Mouse (Mus musculus): ENCODE data around the gene Gprc6a. TPM values are rescaled to one million over a fixed set of nuclear protein-coding genes. Genes with fewer than 3 reads are reported as not detected.

Gene Gprc6a
- polyA plus RNA-seq, 1 experiment from 2014 or later: not detected

DNA sequence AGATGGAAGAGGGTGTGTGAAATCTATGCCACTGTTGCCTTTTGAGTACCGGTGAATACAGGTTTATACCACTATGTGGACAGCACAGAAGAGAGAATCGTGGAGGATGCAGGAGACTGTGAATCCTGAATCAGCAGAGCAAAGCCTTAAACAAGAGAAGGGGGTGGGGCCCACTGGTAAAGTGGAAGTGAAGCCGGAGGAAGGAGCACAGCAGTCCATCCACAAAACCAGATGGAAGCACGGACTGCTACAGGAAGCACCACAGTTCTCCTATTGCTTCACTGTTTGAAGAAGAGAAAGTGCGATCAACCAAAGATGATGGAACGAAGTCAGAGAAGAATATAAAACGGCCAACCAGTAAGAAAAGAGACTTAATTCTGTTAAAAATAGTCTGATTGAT lies 11.1 kb downstream of the Gprc6a start:
- ATAC-seq: no peak
- 73% methylated on average over 7 of the region's 7 CpGs for WGBS
- H3K4me1 ChIP-seq (ENCODE audit: control insufficient read depth, insufficient read depth, low read length): no peaks in the 10 kb centered on the region
- no peaks in the 10 kb centered on the region for H3K9me3 ChIP-seq (ENCODE audit: control insufficient read depth, low read length)
- H3K27me3 ChIP-seq (replicated peaks; ENCODE audit: control insufficient read depth, insufficient read depth, low read length): no peaks in the 10 kb centered on the region
- no peak overlapping the region for H3K4me2 ChIP-seq (ENCODE audit: low read depth, low read length)
- H3K27ac ChIP-seq (ENCODE audit: low read length): no peak overlapping the region
- no peaks in the 10 kb centered on the region for H3K36me3 ChIP-seq (ENCODE audit: control insufficient read depth, insufficient read depth, low read length)
- no peak overlapping the region for H3K4me3 ChIP-seq (ENCODE audit: low read length)
- no peak overlapping the region for H3K9ac ChIP-seq (ENCODE audit: low read depth, low read length)

DNA sequence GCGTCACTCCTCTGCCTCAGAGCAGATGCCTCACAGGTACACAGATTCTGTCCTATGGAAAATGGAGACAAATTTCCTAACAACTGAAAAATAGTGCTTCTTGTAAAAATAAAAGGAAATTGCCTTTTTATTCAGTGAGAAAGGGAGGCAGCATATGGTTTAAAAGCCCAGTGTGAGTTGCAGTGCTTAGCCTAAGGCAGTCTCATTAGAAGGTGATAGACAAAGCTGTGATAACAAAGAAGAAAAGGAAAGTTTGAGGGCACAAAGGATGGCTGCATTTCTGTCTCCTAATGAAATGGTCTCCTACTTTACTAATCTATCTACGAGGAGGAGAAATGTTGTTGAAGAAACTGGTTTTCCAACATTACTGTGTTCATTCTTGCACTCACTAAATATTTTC lies 12.7 kb downstream of the Gprc6a start:
- Histone ChIP-seq H3K27me3 (replicated peaks; ENCODE audit: control insufficient read depth, insufficient read depth, low read length) (no peaks in the 10 kb centered on the region), H3K4me2 (ENCODE audit: low read depth, low read length) (no peak overlapping the region), H3K36me3 (ENCODE audit: control insufficient read depth, insufficient read depth, low read length) (no peaks in the 10 kb centered on the region), H3K4me1 (ENCODE audit: control insufficient read depth, insufficient read depth, low read length) (no peaks in the 10 kb centered on the region; the same call in 1 of the 2 replicates), H3K4me3 (ENCODE audit: low read length) (no peak overlapping the region), H3K9ac (ENCODE audit: low read depth, low read length) (no peak overlapping the region), H3K9me3 (ENCODE audit: control insufficient read depth, low read length) (no peaks in the 10 kb centered on the region), H3K27ac (ENCODE audit: low read length) (no peak overlapping the region)
- no peak for ATAC-seq
- 87% methylated on average over 2 of the region's 2 CpGs for WGBS

DNA sequence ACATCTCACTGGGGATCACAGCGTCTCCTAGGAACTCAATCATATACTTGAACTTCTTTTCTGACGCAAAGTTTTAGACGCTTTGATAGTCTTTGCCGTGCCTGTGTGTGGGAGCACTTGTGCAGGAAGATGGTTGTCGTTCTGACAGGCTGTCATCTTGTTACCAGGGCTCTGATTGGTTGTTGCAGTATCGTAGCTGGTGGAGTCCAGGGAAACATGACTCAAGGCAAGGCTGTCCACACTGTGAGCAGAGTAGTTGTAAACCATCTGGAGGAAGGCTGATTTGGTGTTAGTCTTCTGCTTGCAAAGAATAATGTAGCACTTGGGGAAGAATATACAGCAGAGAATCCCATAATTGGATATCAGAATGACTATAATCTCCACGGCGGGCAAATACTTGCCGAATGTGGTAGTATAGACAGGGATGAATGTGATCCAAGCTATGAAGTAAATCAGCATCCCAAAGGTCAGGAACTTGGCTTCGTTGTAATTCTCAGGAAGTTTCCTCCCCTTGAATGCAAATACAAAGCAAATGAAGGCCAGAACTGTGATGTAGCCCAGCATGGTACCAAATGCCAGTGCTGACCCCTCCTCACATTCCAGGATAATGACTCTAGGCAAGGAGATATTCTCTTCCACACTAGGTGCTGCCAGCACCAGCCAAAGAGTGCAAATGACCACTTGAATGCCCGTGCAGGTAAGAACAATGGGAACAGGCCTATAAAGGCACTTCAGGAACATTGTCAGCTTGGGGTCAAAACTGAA lies 16.3 kb downstream of the Gprc6a start:
- no peak for ATAC-seq
- H3K27ac ChIP-seq (ENCODE audit: low read length): no peak overlapping the region

GRCm38 (mm10) chr10:51613421-51613820 lies 17.8 kb downstream of the Gprc6a start:
- 52% methylated on average over 3 of the region's 3 CpGs for WGBS
- no peak overlapping the region for H3K9ac ChIP-seq (ENCODE audit: low read depth, low read length)
- ATAC-seq: no peak

More for the DNA sequence above, 16.3 kb downstream of the Gprc6a start:
- no peaks in the 10 kb centered on the region for H3K9me3 ChIP-seq (ENCODE audit: control insufficient read depth, low read length)
- no peak overlapping the region for H3K4me2 ChIP-seq (ENCODE audit: low read depth, low read length)
- H3K9ac ChIP-seq (ENCODE audit: low read depth, low read length): no peak overlapping the region
- no peaks in the 10 kb centered on the region for H3K36me3 ChIP-seq (ENCODE audit: control insufficient read depth, insufficient read depth, low read length)
- no peaks in the 10 kb centered on the region; the same call in 1 of the 2 replicates for H3K4me1 ChIP-seq (ENCODE audit: control insufficient read depth, insufficient read depth, low read length)
- H3K4me3 ChIP-seq (ENCODE audit: low read length): no peak overlapping the region
- no peaks in the 10 kb centered on the region for H3K27me3 ChIP-seq (replicated peaks; ENCODE audit: control insufficient read depth, insufficient read depth, low read length)
- 76% methylated on average over 11 of the region's 11 CpGs for WGBS

DNA sequence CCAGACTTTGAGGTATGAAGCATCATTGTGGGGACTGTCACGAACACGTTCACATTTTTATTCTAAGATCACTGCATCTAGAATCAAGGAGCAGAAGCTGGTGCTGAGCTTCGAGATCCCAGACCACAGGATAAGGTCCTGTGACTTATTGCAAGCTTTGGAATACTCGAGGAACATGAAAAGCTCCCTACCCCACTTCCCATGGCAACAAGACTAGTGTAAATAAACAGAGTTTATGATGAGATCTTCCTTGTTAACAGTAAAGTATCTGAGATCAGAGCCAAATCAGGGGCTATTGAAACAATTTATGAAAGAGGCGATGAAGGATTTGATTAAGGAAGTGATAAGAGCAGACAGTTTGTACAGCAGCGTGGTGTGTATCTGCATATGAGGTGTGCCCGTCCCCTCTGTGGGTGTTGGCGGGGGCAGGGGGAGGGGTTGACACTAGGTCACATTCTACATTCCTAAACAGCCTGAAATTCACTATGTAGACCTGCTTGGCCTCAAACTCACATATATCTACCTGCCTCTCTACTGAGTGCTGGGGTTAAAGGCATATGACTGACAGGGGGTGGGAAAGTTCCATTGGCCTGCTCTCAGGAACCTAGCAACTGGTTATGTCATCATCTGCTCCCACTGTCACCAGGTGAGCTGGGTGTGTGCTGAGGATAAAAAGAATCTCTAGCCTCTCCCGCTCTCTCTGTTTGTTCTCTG lies 19.1 kb downstream of the Gprc6a start:
- Histone ChIP-seq H3K4me1 (ENCODE audit: control insufficient read depth, insufficient read depth, low read length) (no peaks in the 10 kb centered on the region; the same call in 1 of the 2 replicates), H3K27ac (ENCODE audit: low read length) (no peak overlapping the region), H3K9me3 (ENCODE audit: control insufficient read depth, low read length) (no peaks in the 10 kb centered on the region), H3K4me2 (ENCODE audit: low read depth, low read length) (no peak overlapping the region), H3K4me3 (ENCODE audit: low read length) (no peak overlapping the region), H3K9ac (ENCODE audit: low read depth, low read length) (no peak overlapping the region), H3K36me3 (ENCODE audit: control insufficient read depth, insufficient read depth, low read length) (no peaks in the 10 kb centered on the region), H3K27me3 (replicated peaks; ENCODE audit: control insufficient read depth, insufficient read depth, low read length) (no peaks in the 10 kb centered on the region)
- peak; percentile 62 for ATAC-seq
- WGBS: 43% methylated on average over 9 of the region's 9 CpGs

More at GRCm38 (mm10) chr10:51613421-51613820, 17.8 kb downstream of the Gprc6a start:
- Histone ChIP-seq H3K4me1 (ENCODE audit: control insufficient read depth, insufficient read depth, low read length) (no peaks in the 10 kb centered on the region; the same call in 1 of the 2 replicates), H3K36me3 (ENCODE audit: control insufficient read depth, insufficient read depth, low read length) (no peaks in the 10 kb centered on the region), H3K4me3 (ENCODE audit: low read length) (no peak overlapping the region), H3K4me2 (ENCODE audit: low read depth, low read length) (no peak overlapping the region), H3K27ac (ENCODE audit: low read length) (no peak overlapping the region), H3K27me3 (replicated peaks; ENCODE audit: control insufficient read depth, insufficient read depth, low read length) (no peaks in the 10 kb centered on the region), H3K9me3 (ENCODE audit: control insufficient read depth, low read length) (no peaks in the 10 kb centered on the region)

DNA sequence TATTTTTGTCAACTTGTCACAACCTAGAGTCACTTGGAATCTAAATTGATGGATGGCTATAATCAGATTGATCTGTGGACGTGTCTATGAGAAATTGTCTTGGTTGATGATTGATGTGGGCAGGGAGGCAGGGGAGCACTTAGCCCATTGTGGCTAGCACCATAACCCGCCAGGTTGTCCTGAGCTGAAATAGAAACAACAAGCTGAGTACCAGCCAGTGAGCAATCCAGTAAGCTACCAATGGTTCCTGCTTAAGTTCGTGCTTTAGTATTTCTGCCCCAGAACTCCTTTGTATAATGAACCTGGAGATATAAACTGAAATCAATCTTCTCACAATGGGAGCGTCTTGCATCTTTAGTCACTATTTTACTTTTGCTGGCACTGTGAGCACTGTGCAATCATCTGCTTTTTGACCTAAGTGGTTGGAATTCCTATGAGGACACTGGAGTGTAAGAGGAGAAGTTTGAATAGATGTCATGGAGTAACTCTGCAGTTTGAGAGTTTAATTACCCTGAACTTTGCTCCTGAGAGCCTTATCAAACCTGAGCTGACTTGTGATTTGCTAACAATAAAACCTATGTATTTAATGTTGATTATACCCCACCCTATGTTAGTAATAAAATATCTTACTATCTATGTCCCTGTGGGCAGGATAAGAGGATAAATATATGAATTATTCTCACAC lies 21.4 kb downstream of the Gprc6a start:
- peak overlapping the region; percentile 17; the same call in 1 of the 2 replicates for H3K4me2 ChIP-seq (ENCODE audit: low read depth, low read length)
- H3K27ac ChIP-seq (ENCODE audit: low read length): peak overlapping the region; percentile 26; the same call in 1 of the 2 replicates
- no peak overlapping the region for H3K9ac ChIP-seq (ENCODE audit: low read depth, low read length)
- H3K9me3 ChIP-seq (ENCODE audit: control insufficient read depth, low read length): no peaks in the 10 kb centered on the region
- ATAC-seq: peak; percentile 91
- no peaks in the 10 kb centered on the region; the same call in 1 of the 2 replicates for H3K4me1 ChIP-seq (ENCODE audit: control insufficient read depth, insufficient read depth, low read length)
- H3K27me3 ChIP-seq (replicated peaks; ENCODE audit: control insufficient read depth, insufficient read depth, low read length): no peaks in the 10 kb centered on the region
- H3K36me3 ChIP-seq (ENCODE audit: control insufficient read depth, insufficient read depth, low read length): no peaks in the 10 kb centered on the region
- whole genome bisulfite sequencing: 38% methylated on average over 4 of the region's 4 CpGs
- no peak overlapping the region for H3K4me3 ChIP-seq (ENCODE audit: low read length)

GRCm38 (mm10) chr10:51596928-51597635 lies 34.2 kb downstream of the Gprc6a start:
- Histone ChIP-seq H3K36me3 (ENCODE audit: control insufficient read depth, insufficient read depth, low read length) (no peaks in the 10 kb centered on the region), H3K27me3 (replicated peaks; ENCODE audit: control insufficient read depth, insufficient read depth, low read length) (no peaks in the 10 kb centered on the region), H3K4me1 (ENCODE audit: control insufficient read depth, insufficient read depth, low read length) (no peaks in the 10 kb centered on the region), H3K9me3 (ENCODE audit: control insufficient read depth, low read length) (no peaks in the 10 kb centered on the region), H3K9ac (ENCODE audit: low read depth, low read length) (no peak overlapping the region), H3K27ac (ENCODE audit: low read length) (no peak overlapping the region), H3K4me2 (ENCODE audit: low read depth, low read length) (no peak overlapping the region), H3K4me3 (ENCODE audit: low read length) (no peak overlapping the region)
- WGBS: 82% methylated on average over 9 of the region's 9 CpGs
- no peak for ATAC-seq

GRCm38 (mm10) chr10:51595001-51595931 lies 36.0 kb downstream of the Gprc6a start:
- H3K4me2 ChIP-seq (ENCODE audit: low read depth, low read length): peak overlapping the region; percentile 30; the same call in 1 of the 2 replicates
- ATAC-seq: peak; percentile 52
- WGBS: 42% methylated on average over 10 of the region's 10 CpGs

More at GRCm38 (mm10) chr10:51595001-51595931, 36.0 kb downstream of the Gprc6a start:
- Histone ChIP-seq H3K27ac (ENCODE audit: low read length) (no peak overlapping the region), H3K27me3 (replicated peaks; ENCODE audit: control insufficient read depth, insufficient read depth, low read length) (no peaks in the 10 kb centered on the region), H3K9me3 (ENCODE audit: control insufficient read depth, low read length) (no peaks in the 10 kb centered on the region), H3K4me1 (ENCODE audit: control insufficient read depth, insufficient read depth, low read length) (peaks cover 2% of the 10 kb centered on the region; the same call in 1 of the 2 replicates), H3K4me3 (ENCODE audit: low read length) (no peak overlapping the region), H3K9ac (ENCODE audit: low read depth, low read length) (no peak overlapping the region), H3K36me3 (ENCODE audit: control insufficient read depth, insufficient read depth, low read length) (no peaks in the 10 kb centered on the region)

Data from intestine, embryonic 16.5 days (tissue).